Mouse (Mus musculus) midbrain, embryonic 11.5 days (tissue): ENCODE results near the gene Shtn1. TPM values are rescaled to one million over a fixed set of nuclear protein-coding genes. Genes with fewer than 3 reads are reported as not detected.
A peak's percentile ranks its signal among the peaks of the same experiment; 100 is the strongest.

Experiments used
- ATAC-seq: fragments of 200-750 bp; cut with Nextera tagmentation; 2 replicates; pipeline ENCODE4 v1.8.0; 2017; ENCODE audit warnings: moderate TSS enrichment, moderate library complexity; ENCODE audit not compliant: low FRiP score
- DNase-seq: peaks from one replicate; pipeline ENCODE4 v3.0.0; 2015; ENCODE audit warnings: low spot score; ENCODE audit errors: missing footprints
- H3K27ac ChIP-seq: fragments of 300-500 bp; sonication (generic); 2 replicates; pipeline ENCODE4 v1.5.1; 2014; ENCODE audit warnings: low read depth, low read length
- H3K27me3 ChIP-seq: fragments of 300-500 bp; sonication (generic); 2 replicates; pipeline ENCODE4 v1.6.1; 2014; ENCODE audit warnings: mild to moderate bottlenecking, low read length, moderate library complexity, mixed read lengths; ENCODE audit not compliant: control insufficient read depth, insufficient read depth
- H3K36me3 ChIP-seq: fragments of 300-500 bp; sonication (generic); 2 replicates; pipeline ENCODE4 v1.6.1; 2014; ENCODE audit warnings: mild to moderate bottlenecking, low read length, moderate library complexity, mixed read lengths; ENCODE audit not compliant: control insufficient read depth, insufficient read depth
- H3K4me1 ChIP-seq: fragments of 300-500 bp; sonication (generic); 2 replicates; pipeline ENCODE4 v1.6.1; 2014; ENCODE audit warnings: low read length; ENCODE audit not compliant: control insufficient read depth, insufficient read depth
- H3K4me2 ChIP-seq: fragments of 300-500 bp; sonication (generic); 2 replicates; pipeline ENCODE4 v1.6.1; 2014; ENCODE audit warnings: mild to moderate bottlenecking, moderate library complexity
- H3K4me3 ChIP-seq: fragments of 300-500 bp; sonication (generic); 2 replicates; pipeline ENCODE4 v1.5.1; 2014; ENCODE audit warnings: low read depth, low read length
- H3K9ac ChIP-seq: fragments of 300-500 bp; sonication (generic); 2 replicates; pipeline ENCODE4 v1.6.1; 2014; ENCODE audit warnings: low read length
- H3K9me3 ChIP-seq: fragments of 300-500 bp; sonication (generic); 2 replicates; pipeline ENCODE4 v1.6.1; 2016; ENCODE audit warnings: low read length; ENCODE audit not compliant: control insufficient read depth
- WGBS: fragments of 180-500 bp; shearing (Covaris S2); extraction: QIAGEN DNeasy Blood & Tissue Kit; methylation state at CpG from one replicate; pipeline ENCODE4 v1.1.7; 2014; 5-methylcytosine and 5-hydroxymethylcytosine counted together
- polyA plus RNA-seq: library from polyadenylated mRNA; unstranded; fragments of >200 nt; fragmentation: Nextera tagmentation; extraction: Ambion mirVana; gene quantifications from 2 replicates; pipeline ENCODE4 v1.2.1, GENCODE M21; 2014

The Shtn1 gene
- polyA plus RNA-seq, 1 experiment from 2014 or later, result 1.4 TPM

- no peak overlapping the region for H3K4me2 ChIP-seq
- peak; percentile 90 for DNase-seq
- ATAC-seq, result no peak
- no peaks in the 10 kb centered on the region for H3K36me3 ChIP-seq
- H3K27me3 ChIP-seq, result peaks cover 44% of the 10 kb centered on the region
- H3K9me3 ChIP-seq, result no peaks in the 10 kb centered on the region
- peaks cover 9% of the 10 kb centered on the region; the same call in 1 of the 2 replicates for H3K4me1 ChIP-seq
- H3K27ac ChIP-seq, result no peak overlapping the region
- H3K4me3 ChIP-seq, result no peak overlapping the region
- 4% methylated on average over 4 of the region's 4 CpGs for WGBS
- no peak overlapping the region for H3K9ac ChIP-seq
These were observed 142.8 kb downstream of the Shtn1 start for GRCm38 (mm10) chr19:58933062-58933461.

- no peak overlapping the region for H3K4me3 ChIP-seq
- no peaks in the 10 kb centered on the region for H3K9me3 ChIP-seq
- ATAC-seq, result peak; percentile 44; the same call in 1 of the 2 replicates
- H3K9ac ChIP-seq, result no peak overlapping the region
- H3K27ac ChIP-seq, result no peak overlapping the region
- peaks cover 44% of the 10 kb centered on the region for H3K27me3 ChIP-seq
- WGBS, result 14% methylated on average over 16 of the region's 16 CpGs
- H3K4me2 ChIP-seq, result no peak overlapping the region
- DNase-seq, result no peak
- peaks cover 9% of the 10 kb centered on the region; the same call in 1 of the 2 replicates for H3K4me1 ChIP-seq
- H3K36me3 ChIP-seq, result no peaks in the 10 kb centered on the region
These were observed 144.7 kb downstream of the Shtn1 start for GRCm38 (mm10) chr19:58931081-58931800.

Other genes starting within 250 kb of the Shtn1 start
- 0.39 and 0.45 TPM in 2 replicates for gene Eno4, start 132.7 kb downstream of the Shtn1 start, polyA plus RNA-seq
- 9.3 and 10.6 TPM in 2 replicates for gene Hspa12a, start 132.4 kb downstream of the Shtn1 start, polyA plus RNA-seq
- 0.18 and 0.65 TPM in 2 replicates for gene Vax1, start 94.0 kb upstream of the Shtn1 start, polyA plus RNA-seq
- gene Kcnk18, start 143.1 kb upstream of the Shtn1 start, polyA plus RNA-seq, result not detected in 2 replicates
- gene Slc18a2, start 184.8 kb upstream of the Shtn1 start, polyA plus RNA-seq, result 16.0 and 19.0 TPM in 2 replicates
- gene Rps12-ps3, start 246.2 kb upstream of the Shtn1 start, polyA plus RNA-seq, result 15.1 and 25.5 TPM in 2 replicates